Mouse (Mus musculus): ENCODE measurements around the gene Fbxo17. TPM values are rescaled to one million over a fixed set of nuclear protein-coding genes. Genes with fewer than 3 reads are reported as not detected.
"Not testable (repeated sequence)": the region's sequence is repeated elsewhere in the genome, so short reads cannot be mapped to it uniquely, and the experiment has no call there.

Fbxo17 gene
- total RNA-seq (2021): 3.9 and 5.3 TPM in 2 replicates
- long read RNA-seq, partial matches to known transcripts: 2 of 11 reads
- long read RNA-seq, other reads (novel, unspliced or antisense): 2 of 11 reads

- DNase-seq: peak; percentile 72
Observed at GRCm38 (mm10) chr7:28716590-28717281, at the start of gene Fbxo17. TSS of gene Fbxo17 (plus strand) at chr7:28716804.

- no peak for DNase-seq
Observed at GRCm38 (mm10) chr7:28671172-28671571, 45.4 kb upstream of the Fbxo17 start.

GRCm38 (mm10) chr7:28672276-28672675, 44.3 kb upstream of the Fbxo17 start:
- DNase-seq: no peak

GRCm38 (mm10) chr7:28672786-28673185, 43.8 kb upstream of the Fbxo17 start:
- not testable (repeated sequence) for DNase-seq

- no peak for DNase-seq
Observed at GRCm38 (mm10) chr7:28674994-28675393, 41.6 kb upstream of the Fbxo17 start.

GRCm38 (mm10) chr7:28675746-28676145, 40.9 kb upstream of the Fbxo17 start:
- DNase-seq: peak; percentile 26

GRCm38 (mm10) chr7:28676811-28677541, 39.6 kb upstream of the Fbxo17 start:
- DNase-seq: no peak

GRCm38 (mm10) chr7:28677624-28678023, 39.0 kb upstream of the Fbxo17 start:
- no peak for DNase-seq

- DNase-seq: no peak
Observed at GRCm38 (mm10) chr7:28691075-28691474, 25.5 kb upstream of the Fbxo17 start.

- DNase-seq: peak; percentile 18
Observed at GRCm38 (mm10) chr7:28692545-28693320, 23.9 kb upstream of the Fbxo17 start, which contains the start of gene Fbxo27. TSS of gene Fbxo27 (plus strand) at chr7:28692849.

- DNase-seq: peak; percentile 47
Observed at GRCm38 (mm10) chr7:28693321-28693966, 23.2 kb upstream of the Fbxo17 start.

- no peak for DNase-seq
Observed at GRCm38 (mm10) chr7:28694423-28694822, 22.2 kb upstream of the Fbxo17 start.

- DNase-seq: no peak
Observed at GRCm38 (mm10) chr7:28694966-28695511, 21.6 kb upstream of the Fbxo17 start.

- no peak for DNase-seq
Observed at GRCm38 (mm10) chr7:28697277-28697676, 19.3 kb upstream of the Fbxo17 start.

GRCm38 (mm10) chr7:28700269-28700668, 16.3 kb upstream of the Fbxo17 start:
- no peak for DNase-seq

GRCm38 (mm10) chr7:28701306-28701705, 15.3 kb upstream of the Fbxo17 start:
- not testable (repeated sequence) for DNase-seq

GRCm38 (mm10) chr7:28702601-28703143, 13.9 kb upstream of the Fbxo17 start:
- no peak for DNase-seq

- no peak for DNase-seq
Observed at GRCm38 (mm10) chr7:28709454-28709853, 7.2 kb upstream of the Fbxo17 start.

- DNase-seq: no peak
Observed at GRCm38 (mm10) chr7:28710962-28711361, 5.6 kb upstream of the Fbxo17 start.

GRCm38 (mm10) chr7:28714667-28715066, 1.9 kb upstream of the Fbxo17 start:
- DNase-seq: no peak

GRCm38 (mm10) chr7:28715598-28715997, 1.0 kb upstream of the Fbxo17 start:
- DNase-seq: no peak
